Mouse (Mus musculus): ENCODE measurements around the gene Fam117b. TPM values are rescaled to one million over a fixed set of nuclear protein-coding genes. Genes with fewer than 3 reads are reported as not detected.

Fam117b gene
- 5.8 TPM for polyA plus RNA-seq (2012; fragmentation: generic; extraction: Trizol)
- long read RNA-seq, experiment 1, partial matches to known transcripts, result 1 of 1 reads
- long read RNA-seq, experiment 1, other reads (novel, unspliced or antisense), result 0 of 1 reads
- long read RNA-seq, experiment 2, full-length matches to known transcripts, result 1 of 10 reads
- long read RNA-seq, experiment 2, partial matches to known transcripts, result 7 of 10 reads
- long read RNA-seq, experiment 2, other reads (novel, unspliced or antisense), result 2 of 10 reads

- peak within 1 kb of the TSS; percentile 78 for H3K4me3 ChIP-seq (ENCODE audit: insufficient read depth, poor library complexity, severe bottlenecking)
- H3ac ChIP-seq (ENCODE audit: control insufficient read depth, insufficient read length, low read depth), result peak within 1 kb of the TSS; percentile 94
- peaks cover 43% of the 10 kb centered on the region for H3K79me2 ChIP-seq (ENCODE audit: control insufficient read depth, insufficient read depth)
- H3K79me3 ChIP-seq (ENCODE audit: low read depth), result peaks cover 19% of the 10 kb centered on the region
- TF ChIP-seq CTCF (IDR thresholded peaks at IDR 0.05; ENCODE audit: control insufficient read depth, insufficient read depth, insufficient read length) (peak; percentile 25), CEBPB (IDR thresholded peaks at IDR 0.05; ENCODE audit: low read depth) (no peak)
- H3K27me3 ChIP-seq (ENCODE audit: control insufficient read depth, insufficient read depth, insufficient read length), result no peaks in the 10 kb centered on the region
- no peaks in the 10 kb centered on the region for H3K36me3 ChIP-seq (ENCODE audit: control insufficient read depth, insufficient read depth)
Measured at GRCm38 (mm10) chr1:59912413-59913157, at the start of gene Fam117b. Gene Fam117b (plus strand): TSS chr1:59913006.

DNA sequence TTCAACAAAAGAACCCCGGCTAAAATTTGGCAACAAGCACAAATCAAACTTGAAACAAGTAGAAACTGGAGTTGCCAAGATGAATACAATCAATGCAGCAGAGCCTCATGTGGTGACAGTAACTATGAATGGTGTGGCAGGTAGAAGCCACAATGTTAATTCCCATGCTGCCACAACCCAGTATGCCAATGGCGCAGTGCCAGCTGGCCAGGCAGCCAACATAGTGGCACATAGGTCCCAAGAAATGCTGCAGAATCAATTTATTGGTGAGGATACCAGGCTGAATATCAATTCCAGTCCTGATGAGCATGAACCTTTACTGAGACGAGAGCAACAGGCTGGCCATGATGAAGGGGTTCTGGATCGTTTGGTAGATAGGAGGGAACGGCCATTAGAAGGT, 44.8 kb upstream of the Fam117b start:
- Histone ChIP-seq H3K36me3 (ENCODE audit: control insufficient read depth, insufficient read depth) (peaks cover 35% of the 10 kb centered on the region), H3K4me3 (ENCODE audit: insufficient read depth, poor library complexity, severe bottlenecking) (no peak overlapping the region), H3K79me3 (ENCODE audit: low read depth) (no peaks in the 10 kb centered on the region), H3ac (ENCODE audit: control insufficient read depth, insufficient read length, low read depth) (no peak overlapping the region), H3K79me2 (ENCODE audit: control insufficient read depth, insufficient read depth) (no peaks in the 10 kb centered on the region), H3K27me3 (ENCODE audit: control insufficient read depth, insufficient read depth, insufficient read length) (no peaks in the 10 kb centered on the region)
- TF ChIP-seq MYOD1 (IDR thresholded peaks at IDR 0.05; ENCODE audit: control insufficient read depth, insufficient read length, low read depth) (no peak), MYOG (IDR thresholded peaks at IDR 0.05; ENCODE audit: control insufficient read depth, extremely low read depth, insufficient read length) (no peak), MAX (IDR thresholded peaks at IDR 0.05) (no peak), CEBPB (IDR thresholded peaks at IDR 0.05; ENCODE audit: low read depth) (no peak), CTCF (IDR thresholded peaks at IDR 0.05; ENCODE audit: control insufficient read depth, insufficient read depth, insufficient read length) (no peak), FOSL1 (IDR thresholded peaks at IDR 0.05; ENCODE audit: insufficient read depth, low read length, poor library complexity, severe bottlenecking) (no peak), USF1 (IDR thresholded peaks at IDR 0.05; ENCODE audit: low read depth) (no peak)

DNA sequence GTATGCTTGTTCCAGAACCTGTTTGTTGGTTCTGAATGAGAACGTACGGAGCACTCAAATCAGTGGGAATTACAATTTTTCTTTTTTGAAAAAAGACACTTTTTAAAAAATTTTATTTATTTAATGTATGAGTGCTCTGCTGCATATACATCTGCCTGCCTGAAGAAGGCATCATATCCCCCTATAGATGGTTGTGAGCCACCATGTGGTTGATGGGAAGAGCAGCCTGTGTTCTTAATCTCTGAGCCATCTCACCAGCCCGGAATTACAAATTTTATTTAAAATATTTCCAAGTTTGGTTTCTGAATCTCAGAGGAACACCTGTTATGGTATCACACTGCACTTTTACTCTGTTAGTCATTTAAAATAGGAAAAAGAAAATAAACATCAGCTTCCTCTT, 38.8 kb upstream of the Fam117b start:
- Histone ChIP-seq H3K79me2 (ENCODE audit: control insufficient read depth, insufficient read depth) (no peaks in the 10 kb centered on the region), H3K79me3 (ENCODE audit: low read depth) (no peaks in the 10 kb centered on the region), H3ac (ENCODE audit: control insufficient read depth, insufficient read length, low read depth) (no peak overlapping the region), H3K4me3 (ENCODE audit: insufficient read depth, poor library complexity, severe bottlenecking) (no peak overlapping the region), H3K36me3 (ENCODE audit: control insufficient read depth, insufficient read depth) (peaks cover 15% of the 10 kb centered on the region), H3K27me3 (ENCODE audit: control insufficient read depth, insufficient read depth, insufficient read length) (no peaks in the 10 kb centered on the region)
- TF ChIP-seq FOSL1 (IDR thresholded peaks at IDR 0.05; ENCODE audit: insufficient read depth, low read length, poor library complexity, severe bottlenecking) (no peak), MYOD1 (IDR thresholded peaks at IDR 0.05; ENCODE audit: control insufficient read depth, insufficient read length, low read depth) (no peak), MYOG (IDR thresholded peaks at IDR 0.05; ENCODE audit: control insufficient read depth, extremely low read depth, insufficient read length) (no peak), CTCF (IDR thresholded peaks at IDR 0.05; ENCODE audit: control insufficient read depth, insufficient read depth, insufficient read length) (no peak), USF1 (IDR thresholded peaks at IDR 0.05; ENCODE audit: low read depth) (no peak), CEBPB (IDR thresholded peaks at IDR 0.05; ENCODE audit: low read depth) (no peak), MAX (IDR thresholded peaks at IDR 0.05) (no peak)

GRCm38 (mm10) chr1:59878098-59878497, 34.7 kb upstream of the Fam117b start:
- H3K79me3 ChIP-seq (ENCODE audit: low read depth), result no peaks in the 10 kb centered on the region
- no peaks in the 10 kb centered on the region for H3K27me3 ChIP-seq (ENCODE audit: control insufficient read depth, insufficient read depth, insufficient read length)
- no peak overlapping the region for H3ac ChIP-seq (ENCODE audit: control insufficient read depth, insufficient read length, low read depth)
- H3K4me3 ChIP-seq (ENCODE audit: insufficient read depth, poor library complexity, severe bottlenecking), result no peak overlapping the region
- H3K36me3 ChIP-seq (ENCODE audit: control insufficient read depth, insufficient read depth), result peaks cover 14% of the 10 kb centered on the region
- no peaks in the 10 kb centered on the region for H3K79me2 ChIP-seq (ENCODE audit: control insufficient read depth, insufficient read depth)
- no peak for TF ChIP-seq FOSL1 (IDR thresholded peaks at IDR 0.05; ENCODE audit: insufficient read depth, low read length, poor library complexity, severe bottlenecking)
- TF ChIP-seq CEBPB (IDR thresholded peaks at IDR 0.05; ENCODE audit: low read depth), result no peak
- TF ChIP-seq CTCF (IDR thresholded peaks at IDR 0.05; ENCODE audit: control insufficient read depth, insufficient read depth, insufficient read length), result no peak
- TF ChIP-seq MAX (IDR thresholded peaks at IDR 0.05), result no peak
- no peak for TF ChIP-seq MYOG (IDR thresholded peaks at IDR 0.05; ENCODE audit: control insufficient read depth, extremely low read depth, insufficient read length)
- no peak for TF ChIP-seq MYOD1 (IDR thresholded peaks at IDR 0.05; ENCODE audit: control insufficient read depth, insufficient read length, low read depth)
- no peak for TF ChIP-seq USF1 (IDR thresholded peaks at IDR 0.05; ENCODE audit: low read depth)

GRCm38 (mm10) chr1:59883349-59884134, 29.3 kb upstream of the Fam117b start:
- Histone ChIP-seq H3K79me2 (ENCODE audit: control insufficient read depth, insufficient read depth) (no peaks in the 10 kb centered on the region), H3K79me3 (ENCODE audit: low read depth) (no peaks in the 10 kb centered on the region), H3K36me3 (ENCODE audit: control insufficient read depth, insufficient read depth) (peaks cover 7% of the 10 kb centered on the region), H3K27me3 (ENCODE audit: control insufficient read depth, insufficient read depth, insufficient read length) (no peaks in the 10 kb centered on the region), H3K4me3 (ENCODE audit: insufficient read depth, poor library complexity, severe bottlenecking) (no peak overlapping the region), H3ac (ENCODE audit: control insufficient read depth, insufficient read length, low read depth) (no peak overlapping the region)
- TF ChIP-seq FOSL1 (IDR thresholded peaks at IDR 0.05; ENCODE audit: insufficient read depth, low read length, poor library complexity, severe bottlenecking) (no peak), USF1 (IDR thresholded peaks at IDR 0.05; ENCODE audit: low read depth) (no peak), CEBPB (IDR thresholded peaks at IDR 0.05; ENCODE audit: low read depth) (no peak), CTCF (IDR thresholded peaks at IDR 0.05; ENCODE audit: control insufficient read depth, insufficient read depth, insufficient read length) (peak; percentile 78)

All from C2C12 (cell line).